Mouse (Mus musculus) intestine, embryonic 14.5 days (tissue): ENCODE data around the gene C2cd6. TPM values are rescaled to one million over a fixed set of nuclear protein-coding genes. Genes with fewer than 3 reads are reported as not detected.

ENCODE experiments used
- ATAC-seq: fragments of 200-750 bp; cut with Nextera tagmentation; replicated peaks from 2 replicates; pipeline ENCODE4 v1.8.0; 2017; ENCODE audit warnings: low read depth, moderate number of reproducible peaks, moderate TSS enrichment, moderate library complexity; ENCODE audit not compliant: low FRiP score, low TSS enrichment
- DNase-seq: peaks from one replicate; pipeline ENCODE4 v3.0.0-alpha.2; 2018; ENCODE audit warnings: low spot score
- H3K27ac ChIP-seq: fragments of 300-500 bp; sonication (generic); 2 replicates; pipeline ENCODE4 v1.5.1; 2014; ENCODE audit warnings: low read depth, mild to moderate bottlenecking, control low read depth
- H3K27me3 ChIP-seq: fragments of 300-500 bp; sonication (generic); replicated peaks from 2 replicates; pipeline ENCODE4 v1.6.1; 2014; ENCODE audit warnings: low read length, control low read depth; ENCODE audit not compliant: control insufficient read depth, insufficient read depth
- H3K36me3 ChIP-seq: fragments of 300-500 bp; sonication (generic); 2 replicates; pipeline ENCODE4 v1.6.1; 2014; ENCODE audit warnings: low read length, control low read depth; ENCODE audit not compliant: control insufficient read depth, insufficient read depth
- H3K4me1 ChIP-seq: fragments of 300-500 bp; sonication (generic); replicated peaks from 2 replicates; pipeline ENCODE4 v1.6.1; 2014; ENCODE audit warnings: low read length, control low read depth, mixed read lengths; ENCODE audit not compliant: control insufficient read depth, insufficient read depth
- H3K4me2 ChIP-seq: fragments of 300-500 bp; sonication (generic); 2 replicates; pipeline ENCODE4 v1.6.1; 2014; ENCODE audit warnings: low read length
- H3K4me3 ChIP-seq: fragments of 300-500 bp; sonication (generic); 2 replicates; pipeline ENCODE4 v1.5.1; 2014; ENCODE audit warnings: low read depth, low read length, control low read depth, mixed read lengths
- H3K9ac ChIP-seq: fragments of 300-500 bp; sonication (generic); 2 replicates; pipeline ENCODE4 v1.6.1; 2014; ENCODE audit warnings: mild to moderate bottlenecking, low read length
- H3K9me3 ChIP-seq: fragments of 300-500 bp; sonication (generic); 2 replicates; pipeline ENCODE4 v1.6.1; 2016; ENCODE audit warnings: low read length, control low read depth; ENCODE audit not compliant: control insufficient read depth
- WGBS: fragments of 180-500 bp; shearing (Covaris S2); extraction: QIAGEN DNeasy Blood & Tissue Kit; methylation state at CpG from one replicate; pipeline ENCODE4 v1.1.7; 2014; 5-methylcytosine and 5-hydroxymethylcytosine counted together
- polyA plus RNA-seq: library from polyadenylated mRNA; unstranded; fragments of >200 nt; fragmentation: Nextera tagmentation; extraction: Ambion mirVana; gene quantifications from 2 replicates; pipeline ENCODE4 v1.2.1, GENCODE M21; 2014

C2cd6 gene
- polyA plus RNA-seq, 1 experiment from 2014 or later, result not detected

- Histone ChIP-seq H3K27me3 (no peaks in the 10 kb centered on the region), H3K9ac (no peak overlapping the region), H3K4me3 (no peak overlapping the region), H3K4me2 (no peak overlapping the region), H3K36me3 (no peaks in the 10 kb centered on the region), H3K4me1 (no peaks in the 10 kb centered on the region), H3K27ac (no peak overlapping the region), H3K9me3 (no peaks in the 10 kb centered on the region)
- 31% methylated on average over 3 of the region's 3 CpGs for WGBS
- DNase-seq, result peak; percentile 51
- ATAC-seq, result no peak
Observed at GRCm38 (mm10) chr1:59070867-59071266, 23.8 kb downstream of the C2cd6 start.

DNA sequence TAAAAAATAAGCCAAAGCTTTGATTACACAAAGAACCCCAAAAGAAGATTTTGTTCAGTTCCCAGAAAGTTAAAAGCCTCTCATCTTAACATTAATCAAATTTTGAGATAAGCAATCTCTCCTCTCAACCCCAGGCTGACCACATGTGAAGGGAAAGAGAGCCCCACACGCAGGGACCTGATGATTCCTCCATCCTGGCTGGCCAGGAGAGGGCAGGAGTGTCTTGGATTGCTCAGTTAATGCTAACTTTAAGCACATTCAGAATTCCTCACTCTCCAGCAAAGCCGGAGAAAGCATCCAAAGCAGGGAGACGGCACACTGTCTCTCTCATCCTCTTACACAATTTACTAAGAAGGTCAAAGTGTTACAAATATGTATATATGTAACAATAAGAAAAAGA is 26.7 kb downstream of the C2cd6 start:
- H3K9me3 ChIP-seq, result no peaks in the 10 kb centered on the region
- ATAC-seq (no peak), DNase-seq (peak; percentile 65)
- no peak overlapping the region for H3K4me3 ChIP-seq
- no peaks in the 10 kb centered on the region for H3K4me1 ChIP-seq
- H3K9ac ChIP-seq, result no peak overlapping the region
- H3K36me3 ChIP-seq, result no peaks in the 10 kb centered on the region
- WGBS, result 3% methylated on average over 3 of the region's 3 CpGs
- no peaks in the 10 kb centered on the region for H3K27me3 ChIP-seq
- H3K4me2 ChIP-seq, result no peak overlapping the region
- no peak overlapping the region for H3K27ac ChIP-seq

- Histone ChIP-seq H3K4me3 (no peak overlapping the region), H3K4me1 (no peaks in the 10 kb centered on the region), H3K9me3 (no peaks in the 10 kb centered on the region), H3K27ac (no peak overlapping the region), H3K36me3 (no peaks in the 10 kb centered on the region), H3K9ac (no peak overlapping the region), H3K4me2 (no peak overlapping the region), H3K27me3 (no peaks in the 10 kb centered on the region)
- 57% methylated on average over 3 of the region's 3 CpGs for WGBS
- ATAC-seq (no peak), DNase-seq (no peak)
Observed at GRCm38 (mm10) chr1:59063697-59064096, 31.0 kb downstream of the C2cd6 start.

DNA sequence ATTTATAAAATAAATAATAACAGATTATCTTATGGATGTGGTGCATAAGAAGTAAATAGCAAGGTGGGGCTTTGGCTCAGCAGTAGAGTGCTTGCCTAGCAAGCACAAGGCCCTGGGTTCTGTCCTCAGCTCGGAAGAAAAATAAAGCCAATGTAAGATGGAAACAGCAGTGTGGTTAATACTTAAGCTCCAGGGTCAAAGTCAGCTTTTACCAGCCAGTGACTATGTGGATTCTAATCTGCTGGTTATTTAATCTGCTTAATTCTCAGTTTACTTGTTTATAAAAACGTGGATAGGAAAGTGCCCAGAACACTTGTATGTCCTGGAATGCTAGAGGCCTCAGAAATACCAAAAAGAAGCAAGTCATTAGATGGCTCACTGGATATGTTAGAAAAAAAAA is 37.7 kb downstream of the C2cd6 start:
- 0 out of 2 replicates have a peak, but pooled peaks cover 4% of the 10 kb centered on the region for H3K4me1 ChIP-seq
- H3K36me3 ChIP-seq, result no peaks in the 10 kb centered on the region
- ATAC-seq (no peak), DNase-seq (no peak)
- no peaks in the 10 kb centered on the region for H3K9me3 ChIP-seq
- no peaks in the 10 kb centered on the region for H3K27me3 ChIP-seq
- H3K27ac ChIP-seq, result no peak overlapping the region
- no peak overlapping the region for H3K4me3 ChIP-seq
- H3K9ac ChIP-seq, result no peak overlapping the region
- H3K4me2 ChIP-seq, result no peak overlapping the region
- WGBS, result 55% methylated on average over 2 of the region's 2 CpGs

GRCm38 (mm10) chr1:59051306-59051705 is 43.4 kb downstream of the C2cd6 start:
- Histone ChIP-seq H3K36me3 (no peaks in the 10 kb centered on the region), H3K4me1 (0 out of 2 replicates have a peak, but pooled peaks cover 4% of the 10 kb centered on the region), H3K9ac (no peak overlapping the region), H3K4me3 (no peak overlapping the region), H3K4me2 (no peak overlapping the region), H3K27me3 (no peaks in the 10 kb centered on the region), H3K9me3 (no peaks in the 10 kb centered on the region), H3K27ac (no peak overlapping the region)
- WGBS, result 74% methylated on average over 2 of the region's 2 CpGs
- DNase-seq (no peak), ATAC-seq (no peak)

DNA sequence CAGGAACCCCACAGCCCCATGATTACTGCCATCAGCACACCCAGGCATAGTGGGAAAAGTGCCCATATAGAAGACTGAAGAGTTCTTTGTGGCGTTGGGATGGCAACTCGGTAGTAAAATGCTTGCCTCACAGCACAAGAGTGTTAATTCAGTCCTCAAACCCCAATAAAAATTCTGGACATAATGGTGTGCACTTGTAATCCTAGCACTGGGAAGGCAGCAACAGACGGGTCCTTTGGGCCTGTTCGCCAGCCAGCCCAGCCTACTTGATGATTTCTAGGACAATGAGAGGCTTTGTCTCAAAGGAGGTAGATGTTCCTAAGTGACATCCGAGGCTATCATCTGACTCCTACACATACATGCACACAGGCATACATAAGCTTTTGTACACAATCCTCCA is 57.0 kb downstream of the C2cd6 start:
- H3K4me3 ChIP-seq, result no peak overlapping the region
- H3K4me2 ChIP-seq, result no peak overlapping the region
- DNase-seq (no peak), ATAC-seq (no peak)
- no peaks in the 10 kb centered on the region for H3K4me1 ChIP-seq
- no peaks in the 10 kb centered on the region for H3K36me3 ChIP-seq
- H3K9ac ChIP-seq, result no peak overlapping the region
- H3K27me3 ChIP-seq, result no peaks in the 10 kb centered on the region
- 78% methylated on average over 5 of the region's 5 CpGs for WGBS
- H3K9me3 ChIP-seq, result no peaks in the 10 kb centered on the region
- H3K27ac ChIP-seq, result no peak overlapping the region

DNA sequence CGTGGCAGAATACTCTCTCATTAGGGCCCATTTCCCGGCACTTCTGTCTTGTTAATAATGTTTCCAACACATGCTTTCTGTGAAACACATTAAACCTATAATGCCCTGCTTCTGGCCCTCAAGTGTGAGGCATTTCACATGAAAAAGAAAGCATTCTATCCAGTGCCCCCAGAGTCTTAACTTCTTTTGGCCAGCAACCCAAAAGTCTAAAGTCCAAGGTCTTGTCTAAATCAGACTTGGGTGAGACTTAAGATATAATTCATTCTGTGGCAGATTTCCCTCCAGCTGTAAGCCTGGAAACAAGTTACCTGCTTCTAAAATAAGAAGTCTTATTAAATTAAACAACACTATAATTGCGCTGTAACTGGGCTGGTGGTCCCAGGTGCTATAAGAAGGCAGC is 73.1 kb downstream of the C2cd6 start:
- 71% methylated on average over 3 of the region's 3 CpGs for WGBS
- Histone ChIP-seq H3K9me3 (no peaks in the 10 kb centered on the region), H3K4me1 (no peaks in the 10 kb centered on the region), H3K27ac (no peak overlapping the region), H3K9ac (no peak overlapping the region), H3K27me3 (no peaks in the 10 kb centered on the region), H3K4me2 (no peak overlapping the region), H3K4me3 (no peak overlapping the region), H3K36me3 (no peaks in the 10 kb centered on the region)
- DNase-seq (no peak), ATAC-seq (no peak)

GRCm38 (mm10) chr1:59009250-59009649 is 85.5 kb downstream of the C2cd6 start:
- no peaks in the 10 kb centered on the region for H3K27me3 ChIP-seq
- no peak overlapping the region for H3K4me3 ChIP-seq
- ATAC-seq (no peak), DNase-seq (no peak)
- 31% methylated on average over 4 of the region's 4 CpGs for WGBS
- no peaks in the 10 kb centered on the region for H3K4me1 ChIP-seq
- H3K9ac ChIP-seq, result no peak overlapping the region
- no peak overlapping the region for H3K27ac ChIP-seq
- H3K4me2 ChIP-seq, result no peak overlapping the region
- no peaks in the 10 kb centered on the region for H3K36me3 ChIP-seq
- no peaks in the 10 kb centered on the region for H3K9me3 ChIP-seq
